Mouse (Mus musculus) mature B cell (primary cell): ENCODE results near the gene Fabp2.

Experiments
- in situ Hi-C: fragments of 300-500 bp; cut with MboI; formaldehyde crosslinking; loops from 2 replicates; pipeline ENCODE4 v1.14.3; 2019

Gene Fabp2

GRCm38 (mm10) chr3:122894772-122895171 lies at the start of gene Fabp2:
Gene Fabp2 (plus strand): TSS chr3:122895072.
- in situ Hi-C loops = no loop called here

GRCm38 (mm10) chr3:122848410-122849034 lies 46.4 kb upstream of the Fabp2 start:
- in situ Hi-C loops = no loop called here

- in situ Hi-C loops = no loop called here
Observed at GRCm38 (mm10) chr3:122855149-122855548, 39.7 kb upstream of the Fabp2 start.

GRCm38 (mm10) chr3:122859829-122860228 lies 35.0 kb upstream of the Fabp2 start:
- in situ Hi-C loops = no loop called here

- in situ Hi-C loops = no loop called here
Observed at GRCm38 (mm10) chr3:122860573-122861498, 34.0 kb upstream of the Fabp2 start.

- in situ Hi-C loops = no loop called here
Observed at GRCm38 (mm10) chr3:122865092-122865491, 29.8 kb upstream of the Fabp2 start.

- in situ Hi-C loops = no loop called here
Observed at GRCm38 (mm10) chr3:122868270-122868669, 26.6 kb upstream of the Fabp2 start.

- in situ Hi-C loops = no loop called here
Observed at GRCm38 (mm10) chr3:122871596-122871995, 23.3 kb upstream of the Fabp2 start.

GRCm38 (mm10) chr3:122876870-122877269 lies 18.0 kb upstream of the Fabp2 start:
- in situ Hi-C loops = no loop called here

- in situ Hi-C loops = no loop called here
Observed at GRCm38 (mm10) chr3:122877543-122877942, 17.3 kb upstream of the Fabp2 start.

- in situ Hi-C loops = no loop called here
Observed at GRCm38 (mm10) chr3:122878705-122879315, 16.1 kb upstream of the Fabp2 start.

GRCm38 (mm10) chr3:122887505-122888301 lies 7.2 kb upstream of the Fabp2 start:
- in situ Hi-C loops = no loop called here

- in situ Hi-C loops = no loop called here
Observed at GRCm38 (mm10) chr3:122888371-122888819, 6.5 kb upstream of the Fabp2 start.

- in situ Hi-C loops = no loop called here
Observed at GRCm38 (mm10) chr3:122895189-122895731, 388 bp downstream of the Fabp2 start.

GRCm38 (mm10) chr3:122898254-122898653 lies 3.4 kb downstream of the Fabp2 start:
- in situ Hi-C loops = no loop called here

- in situ Hi-C loops = no loop called here
Observed at GRCm38 (mm10) chr3:122903746-122904433, 9.0 kb downstream of the Fabp2 start.

GRCm38 (mm10) chr3:122907841-122908240 lies 13.0 kb downstream of the Fabp2 start:
- in situ Hi-C loops = no loop called here

GRCm38 (mm10) chr3:122915493-122915892 lies 20.6 kb downstream of the Fabp2 start:
- in situ Hi-C loops = no loop called here

GRCm38 (mm10) chr3:122916191-122916680 lies 21.4 kb downstream of the Fabp2 start:
- in situ Hi-C loops = no loop called here

GRCm38 (mm10) chr3:122918672-122919071 lies 23.8 kb downstream of the Fabp2 start:
- in situ Hi-C loops = no loop called here

GRCm38 (mm10) chr3:122919260-122919659 lies 24.4 kb downstream of the Fabp2 start, which contains the start of gene Gm10959:
Gene Gm10959 (minus strand): TSS chr3:122919360.
- in situ Hi-C loops = no loop called here
